Mouse (Mus musculus): ENCODE measurements around the gene Rims1. TPM values are rescaled to one million over a fixed set of nuclear protein-coding genes. Genes with fewer than 3 reads are reported as not detected.

Gene Rims1
- polyA plus RNA-seq, 1 experiment from 2014 or later, result 4.6 TPM

DNA sequence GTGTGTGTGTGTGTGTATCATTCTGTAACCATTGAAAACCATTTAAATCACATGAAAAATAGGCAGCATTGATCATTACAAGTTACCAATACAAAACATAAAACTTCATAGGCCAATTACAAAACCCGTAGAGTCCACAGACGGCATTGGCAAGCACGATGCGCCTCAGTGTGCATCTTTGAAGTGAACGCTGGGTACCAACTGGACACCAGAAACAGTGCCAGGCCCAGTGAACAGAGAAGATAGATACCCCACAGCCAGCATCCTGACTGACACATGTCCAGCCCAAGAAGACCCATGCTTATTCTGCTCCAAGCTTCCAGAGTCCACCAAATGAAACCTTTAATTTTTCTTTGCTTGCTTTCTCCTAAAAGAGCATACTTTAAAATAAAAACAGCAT is 18.2 kb downstream of the Rims1 start:
- Histone ChIP-seq H3K4me2 (replicated peaks; ENCODE audit: low read depth, low read length) (no peak overlapping the region), H3K9ac (ENCODE audit: low read depth, low read length) (no peak overlapping the region), H3K36me3 (ENCODE audit: control insufficient read depth, insufficient read depth, low read length) (no peaks in the 10 kb centered on the region), H3K4me1 (replicated peaks; ENCODE audit: control insufficient read depth, insufficient read depth, low read length) (no peaks in the 10 kb centered on the region), H3K9me3 (ENCODE audit: control insufficient read depth, low read length) (no peaks in the 10 kb centered on the region), H3K27me3 (ENCODE audit: control insufficient read depth, insufficient read depth, low read length) (no peaks in the 10 kb centered on the region), H3K4me3 (ENCODE audit: low read depth, low read length) (no peak overlapping the region), H3K27ac (ENCODE audit: low read depth, low read length) (no peak overlapping the region)
- DNase-seq (ENCODE audit: low spot score), result no peak
- no peak for ATAC-seq (ENCODE audit: low FRiP score)
- WGBS, result 99% methylated on average over 5 of the region's 5 CpGs

DNA sequence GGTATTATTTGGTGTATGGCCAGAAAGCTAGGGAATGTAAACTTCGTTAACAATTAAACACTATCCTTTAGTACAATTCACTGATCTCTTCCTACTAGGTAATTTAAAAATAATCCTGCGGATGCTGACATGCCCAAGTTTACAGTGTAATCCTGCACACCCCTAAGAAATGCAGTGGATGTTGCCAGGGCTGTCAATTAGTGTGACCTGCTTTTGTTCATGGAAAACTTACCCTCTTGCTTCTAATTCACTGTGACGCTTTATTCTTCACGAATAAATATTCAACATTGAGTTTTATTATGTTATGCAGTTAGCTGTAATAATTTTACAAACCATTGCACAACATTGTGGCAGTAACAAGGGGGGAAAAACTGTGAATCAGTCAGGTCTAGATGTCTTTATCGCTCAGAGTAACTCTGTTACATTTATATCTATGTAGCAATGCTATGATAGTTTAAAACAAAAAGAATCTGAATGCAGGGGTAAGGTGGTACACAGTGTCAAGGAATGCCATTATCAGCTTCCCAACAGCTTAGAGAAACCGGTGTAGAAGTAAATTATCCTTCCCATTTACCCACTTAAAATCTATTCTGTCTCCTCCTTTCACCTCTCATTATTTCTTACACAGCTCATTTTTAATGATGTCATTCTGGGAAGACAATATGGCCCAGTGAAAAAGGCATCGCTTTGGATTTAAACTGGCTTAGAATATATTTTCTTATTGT is 35.1 kb downstream of the Rims1 start:
- H3K9ac ChIP-seq (ENCODE audit: low read depth, low read length), result no peak overlapping the region
- H3K4me3 ChIP-seq (ENCODE audit: low read depth, low read length), result no peak overlapping the region
- H3K9me3 ChIP-seq (ENCODE audit: control insufficient read depth, low read length), result no peaks in the 10 kb centered on the region
- ATAC-seq (ENCODE audit: low FRiP score) (no peak), DNase-seq (ENCODE audit: low spot score) (no peak)
- WGBS, result 77% methylated on average over 7 of the region's 7 CpGs
- H3K4me1 ChIP-seq (replicated peaks; ENCODE audit: control insufficient read depth, insufficient read depth, low read length), result no peaks in the 10 kb centered on the region
- H3K27ac ChIP-seq (ENCODE audit: low read depth, low read length), result no peak overlapping the region
- no peaks in the 10 kb centered on the region for H3K36me3 ChIP-seq (ENCODE audit: control insufficient read depth, insufficient read depth, low read length)
- H3K27me3 ChIP-seq (ENCODE audit: control insufficient read depth, insufficient read depth, low read length), result no peaks in the 10 kb centered on the region
- no peak overlapping the region for H3K4me2 ChIP-seq (replicated peaks; ENCODE audit: low read depth, low read length)

DNA sequence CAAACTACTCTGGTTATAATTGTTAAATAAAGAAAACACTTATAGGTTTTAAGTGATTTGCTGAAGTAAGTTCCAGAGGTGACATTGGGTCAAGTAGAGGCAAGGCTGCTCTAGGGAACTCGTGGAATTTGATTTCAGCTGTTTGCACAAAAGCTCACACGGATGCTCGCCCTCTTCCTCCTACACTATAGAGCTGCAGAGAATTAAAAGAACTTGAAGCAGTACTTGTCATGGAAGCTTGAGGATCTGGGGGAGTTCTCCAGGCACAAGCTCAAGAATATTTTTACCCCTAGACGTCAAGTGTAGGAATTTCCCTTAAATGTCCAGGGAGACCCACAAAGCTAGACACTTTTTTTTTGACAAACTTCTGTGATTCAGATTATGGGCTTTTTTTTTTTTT is 42.4 kb downstream of the Rims1 start:
- DNase-seq (ENCODE audit: low spot score), result no peak
- no peaks in the 10 kb centered on the region for H3K9me3 ChIP-seq (ENCODE audit: control insufficient read depth, low read length)
- WGBS, result 87% methylated on average over 4 of the region's 4 CpGs

DNA sequence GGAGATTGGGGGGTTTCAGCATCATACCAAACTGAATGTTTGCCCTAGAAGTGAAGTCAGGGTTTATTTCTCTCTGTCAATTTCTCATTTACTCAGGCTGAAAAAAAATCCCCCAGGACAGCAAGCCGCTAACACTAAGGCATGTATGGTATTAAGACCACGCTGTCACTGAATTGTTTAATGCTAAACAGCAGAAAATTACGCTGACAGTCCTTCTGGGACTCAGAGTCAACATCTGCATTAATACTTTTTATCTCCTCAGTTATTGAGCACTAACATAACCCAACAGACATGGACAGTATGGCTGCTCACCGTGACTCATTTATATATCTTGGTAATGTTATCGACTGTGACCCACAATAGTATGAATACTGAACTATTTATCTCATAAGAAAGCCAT is 43.0 kb downstream of the Rims1 start:
- Histone ChIP-seq H3K4me2 (replicated peaks; ENCODE audit: low read depth, low read length) (no peak overlapping the region), H3K9me3 (ENCODE audit: control insufficient read depth, low read length) (no peaks in the 10 kb centered on the region), H3K4me1 (replicated peaks; ENCODE audit: control insufficient read depth, insufficient read depth, low read length) (no peaks in the 10 kb centered on the region), H3K9ac (ENCODE audit: low read depth, low read length) (no peak overlapping the region), H3K36me3 (ENCODE audit: control insufficient read depth, insufficient read depth, low read length) (no peaks in the 10 kb centered on the region), H3K27me3 (ENCODE audit: control insufficient read depth, insufficient read depth, low read length) (no peaks in the 10 kb centered on the region), H3K4me3 (ENCODE audit: low read depth, low read length) (no peak overlapping the region), H3K27ac (ENCODE audit: low read depth, low read length) (no peak overlapping the region)
- ATAC-seq (ENCODE audit: low FRiP score) (no peak), DNase-seq (ENCODE audit: low spot score) (no peak)
- 78% methylated on average over 5 of the region's 5 CpGs for WGBS

More for the DNA sequence above, 42.4 kb downstream of the Rims1 start:
- H3K4me2 ChIP-seq (replicated peaks; ENCODE audit: low read depth, low read length), result no peak overlapping the region
- H3K4me3 ChIP-seq (ENCODE audit: low read depth, low read length), result no peak overlapping the region
- H3K9ac ChIP-seq (ENCODE audit: low read depth, low read length), result no peak overlapping the region
- no peak for ATAC-seq (ENCODE audit: low FRiP score)
- H3K4me1 ChIP-seq (replicated peaks; ENCODE audit: control insufficient read depth, insufficient read depth, low read length), result no peaks in the 10 kb centered on the region
- no peaks in the 10 kb centered on the region for H3K27me3 ChIP-seq (ENCODE audit: control insufficient read depth, insufficient read depth, low read length)
- H3K27ac ChIP-seq (ENCODE audit: low read depth, low read length), result no peak overlapping the region
- H3K36me3 ChIP-seq (ENCODE audit: control insufficient read depth, insufficient read depth, low read length), result no peaks in the 10 kb centered on the region

DNA sequence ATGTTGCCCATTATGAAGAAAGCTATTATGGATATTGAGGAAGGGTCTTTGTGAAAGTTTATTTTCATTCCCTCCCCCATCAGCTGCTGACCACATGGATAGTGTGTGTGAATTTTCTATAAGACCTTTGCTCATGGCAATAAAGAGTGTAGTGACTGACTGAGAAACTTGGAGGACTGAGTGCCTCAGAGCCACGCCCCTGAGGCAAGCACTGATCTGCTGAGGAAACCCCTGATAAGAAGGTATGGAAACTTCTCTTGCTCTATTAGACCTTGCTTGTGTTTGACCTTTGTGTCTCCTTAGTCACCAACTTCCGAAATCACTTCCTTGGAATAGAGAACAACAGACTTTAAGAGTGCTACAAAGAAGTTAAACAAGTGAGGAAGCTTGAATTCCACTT is 55.3 kb downstream of the Rims1 start:
- Histone ChIP-seq H3K27ac (ENCODE audit: low read depth, low read length) (no peak overlapping the region), H3K4me2 (replicated peaks; ENCODE audit: low read depth, low read length) (no peak overlapping the region), H3K4me1 (replicated peaks; ENCODE audit: control insufficient read depth, insufficient read depth, low read length) (no peaks in the 10 kb centered on the region), H3K27me3 (ENCODE audit: control insufficient read depth, insufficient read depth, low read length) (no peaks in the 10 kb centered on the region), H3K9ac (ENCODE audit: low read depth, low read length) (no peak overlapping the region), H3K36me3 (ENCODE audit: control insufficient read depth, insufficient read depth, low read length) (no peaks in the 10 kb centered on the region), H3K9me3 (ENCODE audit: control insufficient read depth, low read length) (no peaks in the 10 kb centered on the region), H3K4me3 (ENCODE audit: low read depth, low read length) (no peak overlapping the region)
- 86% methylated on average over 2 of the region's 2 CpGs for WGBS
- ATAC-seq (ENCODE audit: low FRiP score) (no peak), DNase-seq (ENCODE audit: low spot score) (no peak)

DNA sequence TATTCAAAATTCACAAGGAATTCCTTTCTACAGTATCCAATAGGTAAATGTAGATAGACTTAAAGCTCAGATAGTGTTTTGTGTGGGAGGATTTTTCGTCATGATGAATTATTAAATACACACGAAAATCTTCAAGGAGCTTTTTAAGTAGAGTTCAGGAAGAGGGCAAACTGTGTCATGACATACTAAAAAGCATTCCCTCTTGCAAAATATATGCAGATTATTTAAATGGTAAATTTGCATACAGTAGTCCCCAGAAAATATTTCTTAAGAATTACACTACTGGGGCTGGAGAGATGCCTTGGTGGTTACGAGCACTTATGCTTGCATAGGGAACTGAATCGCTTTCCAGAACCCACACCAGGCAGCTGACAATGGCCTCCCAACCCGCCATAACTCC is 61.1 kb downstream of the Rims1 start:
- WGBS, result 85% methylated on average over 5 of the region's 5 CpGs
- H3K9me3 ChIP-seq (ENCODE audit: control insufficient read depth, low read length), result no peaks in the 10 kb centered on the region
- H3K36me3 ChIP-seq (ENCODE audit: control insufficient read depth, insufficient read depth, low read length), result no peaks in the 10 kb centered on the region

DNA sequence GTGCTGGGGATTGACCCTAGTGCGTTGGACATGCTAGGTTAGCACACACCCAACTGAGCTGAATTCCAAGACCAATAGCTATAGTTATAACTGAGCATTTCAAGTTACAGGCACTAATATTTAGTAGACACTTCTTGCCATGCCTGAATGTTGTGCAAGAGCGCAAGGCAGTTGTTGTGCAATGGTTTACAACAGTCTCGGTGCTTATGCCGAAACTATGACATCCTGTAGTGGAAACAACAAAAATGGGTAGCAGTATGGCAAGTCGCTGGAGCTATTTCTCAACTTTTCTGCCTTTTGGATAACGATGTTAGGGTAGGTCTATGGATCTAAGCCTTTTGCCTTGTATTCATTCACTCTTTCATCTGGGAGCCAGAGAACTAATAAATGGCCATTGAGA is 68.3 kb downstream of the Rims1 start:
- Histone ChIP-seq H3K9ac (ENCODE audit: low read depth, low read length) (no peak overlapping the region), H3K9me3 (ENCODE audit: control insufficient read depth, low read length) (no peaks in the 10 kb centered on the region), H3K4me3 (ENCODE audit: low read depth, low read length) (no peak overlapping the region), H3K4me2 (replicated peaks; ENCODE audit: low read depth, low read length) (no peak overlapping the region), H3K27me3 (ENCODE audit: control insufficient read depth, insufficient read depth, low read length) (no peaks in the 10 kb centered on the region), H3K4me1 (replicated peaks; ENCODE audit: control insufficient read depth, insufficient read depth, low read length) (no peaks in the 10 kb centered on the region), H3K36me3 (ENCODE audit: control insufficient read depth, insufficient read depth, low read length) (no peaks in the 10 kb centered on the region), H3K27ac (ENCODE audit: low read depth, low read length) (no peak overlapping the region)
- no peak for ATAC-seq (ENCODE audit: low FRiP score)
- 94% methylated on average over 6 of the region's 6 CpGs for WGBS
- DNase-seq (ENCODE audit: low spot score), result no peak

More for the DNA sequence above, 61.1 kb downstream of the Rims1 start:
- no peaks in the 10 kb centered on the region for H3K4me1 ChIP-seq (replicated peaks; ENCODE audit: control insufficient read depth, insufficient read depth, low read length)
- H3K9ac ChIP-seq (ENCODE audit: low read depth, low read length), result no peak overlapping the region
- H3K27ac ChIP-seq (ENCODE audit: low read depth, low read length), result no peak overlapping the region
- H3K27me3 ChIP-seq (ENCODE audit: control insufficient read depth, insufficient read depth, low read length), result no peaks in the 10 kb centered on the region
- DNase-seq (ENCODE audit: low spot score) (no peak), ATAC-seq (ENCODE audit: low FRiP score) (no peak)
- no peak overlapping the region for H3K4me3 ChIP-seq (ENCODE audit: low read depth, low read length)
- no peak overlapping the region for H3K4me2 ChIP-seq (replicated peaks; ENCODE audit: low read depth, low read length)

DNA sequence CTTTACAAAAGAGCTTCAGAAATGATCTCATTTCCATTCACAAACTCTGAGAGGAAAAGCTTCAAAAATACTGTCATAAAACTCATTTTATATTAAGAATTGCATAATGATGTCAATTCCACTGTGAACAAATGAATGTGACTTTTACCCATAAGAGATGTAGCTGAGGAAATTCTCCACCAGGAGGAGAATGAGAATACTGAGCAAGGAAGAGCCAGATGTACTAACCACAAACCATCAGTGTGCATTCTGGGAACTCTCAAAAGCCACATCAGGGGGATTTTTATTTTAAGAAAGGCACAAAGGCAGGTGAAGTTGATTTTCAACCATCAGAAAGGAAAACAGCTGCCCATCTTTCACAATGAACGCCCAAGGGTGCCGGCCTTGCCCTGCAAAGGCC is 71.4 kb downstream of the Rims1 start:
- Histone ChIP-seq H3K4me3 (ENCODE audit: low read depth, low read length) (no peak overlapping the region), H3K4me1 (replicated peaks; ENCODE audit: control insufficient read depth, insufficient read depth, low read length) (no peaks in the 10 kb centered on the region), H3K9ac (ENCODE audit: low read depth, low read length) (no peak overlapping the region), H3K36me3 (ENCODE audit: control insufficient read depth, insufficient read depth, low read length) (no peaks in the 10 kb centered on the region), H3K27me3 (ENCODE audit: control insufficient read depth, insufficient read depth, low read length) (no peaks in the 10 kb centered on the region), H3K9me3 (ENCODE audit: control insufficient read depth, low read length) (no peaks in the 10 kb centered on the region), H3K4me2 (replicated peaks; ENCODE audit: low read depth, low read length) (no peak overlapping the region), H3K27ac (ENCODE audit: low read depth, low read length) (no peak overlapping the region)
- ATAC-seq (ENCODE audit: low FRiP score), result no peak
- WGBS, result 83% methylated on average over 2 of the region's 2 CpGs
- no peak for DNase-seq (ENCODE audit: low spot score)

DNA sequence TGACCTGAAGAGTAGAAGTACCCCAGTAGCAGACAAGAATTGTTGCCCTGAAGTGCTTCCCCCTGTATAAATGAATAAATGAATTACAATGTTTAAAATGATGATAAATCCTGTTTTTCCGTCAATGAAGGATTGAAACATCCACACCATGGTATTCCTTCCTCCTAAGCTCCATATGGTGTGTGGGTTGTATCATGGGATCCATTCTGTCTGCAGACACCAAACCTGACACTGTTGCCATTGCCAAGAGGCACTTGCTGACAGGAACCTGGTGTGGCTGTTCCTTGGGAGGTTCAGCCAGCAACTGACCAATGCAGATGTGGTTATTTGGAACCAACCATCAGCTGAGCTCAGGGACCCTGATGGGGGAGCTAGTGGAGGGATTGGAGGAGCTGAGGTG is 72.5 kb downstream of the Rims1 start:
- no peaks in the 10 kb centered on the region for H3K27me3 ChIP-seq (ENCODE audit: control insufficient read depth, insufficient read depth, low read length)
- H3K4me3 ChIP-seq (ENCODE audit: low read depth, low read length), result no peak overlapping the region
- no peak for ATAC-seq (ENCODE audit: low FRiP score)
- H3K36me3 ChIP-seq (ENCODE audit: control insufficient read depth, insufficient read depth, low read length), result no peaks in the 10 kb centered on the region
- no peak overlapping the region for H3K9ac ChIP-seq (ENCODE audit: low read depth, low read length)
- 88% methylated on average over 1 of the region's 1 CpGs for WGBS
- H3K9me3 ChIP-seq (ENCODE audit: control insufficient read depth, low read length), result no peaks in the 10 kb centered on the region
- H3K4me1 ChIP-seq (replicated peaks; ENCODE audit: control insufficient read depth, insufficient read depth, low read length), result no peaks in the 10 kb centered on the region
- no peak overlapping the region for H3K4me2 ChIP-seq (replicated peaks; ENCODE audit: low read depth, low read length)
- H3K27ac ChIP-seq (ENCODE audit: low read depth, low read length), result no peak overlapping the region
- no peak for DNase-seq (ENCODE audit: low spot score)
